In genomic region chr5:28166256-28167231, GRCm38 (mm10) we compare ENCODE assay signal across 8 mouse cellular contexts. TPM values are rescaled to one million over a fixed set of nuclear protein-coding genes. Genes with fewer than 3 reads are reported as not detected.
DNase-seq lines count a peak whose midpoint lies in the region; ATAC-seq lines count a peak whose summit lies in the region.

No protein-coding gene starts in this region.

- H3K27ac ChIP-seq in embryonic facial prominence, embryonic 10.5 days (replicated peaks) = no peak overlapping the region
- H3K27ac ChIP-seq in hindbrain, embryonic 10.5 days = peak overlapping the region; percentile 93
- no peak overlapping the region for H3K27ac ChIP-seq in limb, embryonic 13.5 days

- H3K4me1 ChIP-seq in embryonic facial prominence, embryonic 10.5 days = peaks cover 29% of the 10 kb centered on the region
- peaks cover 54% of the 10 kb centered on the region for H3K4me1 ChIP-seq in hindbrain, embryonic 10.5 days (replicated peaks)
- H3K4me1 ChIP-seq in limb, embryonic 13.5 days = peaks cover 22% of the 10 kb centered on the region

- peak overlapping the region; percentile 54 for H3K4me3 ChIP-seq in embryonic facial prominence, embryonic 10.5 days
- peak overlapping the region; percentile 69 for H3K4me3 ChIP-seq in hindbrain, embryonic 10.5 days
- H3K4me3 ChIP-seq in limb, embryonic 13.5 days = peak overlapping the region; percentile 48

- no peaks in the 10 kb centered on the region for H3K36me3 ChIP-seq in embryonic facial prominence, embryonic 10.5 days (replicated peaks)
- H3K36me3 ChIP-seq in hindbrain, embryonic 10.5 days = peaks cover 32% of the 10 kb centered on the region
- H3K36me3 ChIP-seq in limb, embryonic 13.5 days = no peaks in the 10 kb centered on the region

- peak; percentile 27 to 37 for DNase-seq in left cerebral cortex, postnatal 36 days (ENCODE audit: low spot score in 2 of 2)
- no peak for DNase-seq in left cerebral cortex, adult 11 months (ENCODE audit: low spot score)
- DNase-seq in adrenal gland, adult 8-10 months = peak; percentile 12
- peak; percentile 77 for DNase-seq in embryonic facial prominence, embryonic 10.5 days (ENCODE audit: low spot score)
- peak; percentile 72 for DNase-seq in hindbrain, embryonic 10.5 days (ENCODE audit: low spot score)
- DNase-seq in neural tube, embryonic 10.5 days (ENCODE audit: extremely low spot score, low spot score) = peak; percentile 77
- no peak for DNase-seq in thymus, postnatal 25 days

- H3K9me3 ChIP-seq in embryonic facial prominence, embryonic 10.5 days = no peaks in the 10 kb centered on the region
- no peaks in the 10 kb centered on the region for H3K9me3 ChIP-seq in hindbrain, embryonic 10.5 days
- H3K9me3 ChIP-seq in limb, embryonic 13.5 days = no peaks in the 10 kb centered on the region

- intact Hi-C loops in left cerebral cortex, postnatal 36 days (cut with DNase I) = loop anchor here (2.0 to 10.0 kb wide), 2 partner anchors 148 to 1304 kb away; partner anchors contain the start of gene Rbm33

- peak overlapping the region; percentile 93 for H3K4me2 ChIP-seq in limb, embryonic 13.5 days (replicated peaks)

- under 1% methylated on average over 111 of the region's 111 CpGs for WGBS in embryonic facial prominence, embryonic 10.5 days
- WGBS in hindbrain, embryonic 10.5 days = under 1% methylated on average over 111 of the region's 111 CpGs
- WGBS in limb, embryonic 13.5 days = under 1% methylated on average over 110 of the region's 111 CpGs

- ATAC-seq in limb, embryonic 13.5 days (ENCODE audit: low FRiP score, low read depth) = no peak

- peaks cover 99% of the 10 kb centered on the region for H3K27me3 ChIP-seq in embryonic facial prominence, embryonic 10.5 days (replicated peaks; ENCODE audit: low read depth, poor library complexity, severe bottlenecking)
- peaks cover 98% of the 10 kb centered on the region for H3K27me3 ChIP-seq in hindbrain, embryonic 10.5 days (ENCODE audit: insufficient read depth, poor library complexity, severe bottlenecking)
- peaks cover 96% of the 10 kb centered on the region for H3K27me3 ChIP-seq in limb, embryonic 13.5 days

- H3K9ac ChIP-seq in limb, embryonic 13.5 days = peak overlapping the region; percentile 43

RNA-seq across cellular contexts. Expression of gene En2, which starts 1.1 kb away (rescaled TPM):
- total RNA-seq in left cerebral cortex, postnatal 36 days (2021) = under 1 TPM; 0.20 to 0.44 TPM
- under 1 TPM in 2 of 4 experiments, not detected in 2; 0.38 to 0.41 TPM for total RNA-seq in adrenal gland, adult 8-10 months (2022)
- 0.05 TPM in 1 of 2 replicates, not detected in the other for polyA plus RNA-seq in embryonic facial prominence, embryonic 10.5 days (2016; fragmentation: Nextera tagmentation; extraction: Ambion mirVana)
- 0.50 and 0.88 TPM in 2 replicates for polyA plus RNA-seq in hindbrain, embryonic 10.5 days (2016; fragmentation: Nextera tagmentation; extraction: Ambion mirVana)
- polyA plus RNA-seq in limb, embryonic 13.5 days (2015; fragmentation: Nextera tagmentation; extraction: Ambion mirVana) = not detected in 2 replicates

Comparison
In these comparisons a context has a peak if more than half of its experiments do, and no peak if none do; other contexts are left out.
1. DNase-seq: peak in left cerebral cortex, postnatal 36 days (2 of 2), adrenal gland, adult 8-10 months (single experiment), embryonic facial prominence, embryonic 10.5 days (single experiment), hindbrain, embryonic 10.5 days (single experiment) and neural tube, embryonic 10.5 days (single experiment); none in left cerebral cortex, adult 11 months (single experiment) and thymus, postnatal 25 days (single experiment).
2. Peak in every context shown above with its lines, with median percentiles within 50 percentile points of each other: H3K4me3 ChIP-seq.